Mouse (Mus musculus) adrenal gland, postnatal 25 days (tissue): Measurements from ENCODE around the gene Arid1b. TPM values are rescaled to one million over a fixed set of nuclear protein-coding genes. Genes with fewer than 3 reads are reported as not detected.

Experiments used
- DNase-seq: peaks from one replicate; pipeline ENCODE4 v3.0.0; 2021; ENCODE audit warnings: mixed read lengths
- total RNA-seq: library from RNA; stranded (reverse); gene quantifications from 2 replicates; pipeline ENCODE4 v1.2.3, GENCODE M21; 2021

Gene Arid1b
- total RNA-seq, 1 experiment from 2014 or later, result 85.8 TPM

DNA sequence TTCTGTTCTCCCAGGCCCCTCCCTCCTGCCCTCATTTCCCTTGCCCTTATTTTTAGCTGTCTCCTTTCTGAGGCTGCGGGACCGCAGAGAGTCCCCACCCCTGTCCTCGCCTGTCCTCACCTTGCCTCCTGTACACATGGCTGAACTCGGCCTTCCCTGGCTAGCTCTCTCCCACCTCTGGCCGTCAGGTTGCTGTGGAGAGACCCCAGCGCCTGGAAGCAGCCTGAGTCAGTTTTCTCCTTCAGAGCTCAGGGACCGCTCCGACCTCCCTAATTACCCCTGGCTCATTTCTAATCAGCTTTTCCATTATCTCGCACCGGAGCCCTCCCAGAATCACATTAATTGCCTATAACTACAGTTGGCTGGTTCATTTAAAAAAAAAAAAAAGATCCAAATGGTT, 396.6 kb downstream of the Arid1b start:
- no peak for DNase-seq

DNA sequence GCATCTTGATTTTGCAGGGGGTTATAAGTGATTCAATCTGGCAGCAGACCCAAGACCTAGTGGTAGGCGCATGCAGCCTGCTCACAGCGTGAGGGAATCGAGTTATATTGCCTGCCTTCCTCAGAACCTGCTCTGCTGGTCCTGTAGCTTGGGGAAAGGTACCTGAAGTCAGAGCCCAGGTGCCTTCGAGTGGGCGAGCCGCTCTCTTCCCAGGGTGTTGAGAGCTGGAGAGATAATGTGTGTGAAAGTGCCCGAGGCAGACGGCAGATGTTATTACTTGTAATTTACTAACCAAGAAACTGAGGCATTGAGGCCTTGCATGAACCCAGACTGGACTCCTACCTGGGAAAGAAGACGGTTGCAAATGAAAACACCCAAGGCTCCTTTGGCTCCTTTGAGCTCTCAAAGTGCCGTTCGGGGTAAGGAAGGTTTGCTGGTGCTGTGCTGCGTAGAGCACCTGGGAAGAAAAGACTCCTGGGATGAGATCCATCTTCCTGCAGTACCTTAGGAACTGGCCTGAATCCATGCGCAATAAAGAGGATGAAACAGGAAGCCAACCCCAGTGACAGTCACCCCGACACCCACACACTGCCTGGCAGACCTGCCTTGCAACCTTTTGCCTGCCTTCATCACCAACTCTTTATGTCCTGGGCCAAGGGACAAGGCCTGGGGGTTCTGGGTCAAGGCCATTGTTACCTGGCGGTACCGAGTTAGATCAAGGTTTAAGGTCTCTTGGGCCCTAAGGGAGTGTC, 401.5 kb downstream of the Arid1b start:
- DNase-seq, result no peak

DNA sequence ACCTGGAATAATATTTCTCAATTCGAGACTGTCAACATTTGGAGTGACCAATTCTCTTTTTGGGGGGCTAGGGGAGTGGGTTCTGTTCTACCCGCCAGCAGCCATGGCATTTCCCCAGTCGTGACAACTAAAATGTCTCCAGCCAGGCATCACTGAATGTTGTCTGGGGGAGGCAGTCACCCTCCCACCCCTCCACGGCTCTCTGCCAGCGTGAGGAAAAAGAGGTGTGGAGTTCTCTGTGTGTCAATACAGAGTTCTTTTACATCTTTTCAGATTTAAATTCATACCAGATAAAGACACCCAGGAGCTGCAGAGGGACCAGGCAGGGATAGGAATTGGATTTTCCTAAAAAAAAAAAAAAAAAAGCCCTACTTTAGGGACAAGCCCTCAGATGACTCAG, 402.1 kb downstream of the Arid1b start:
- DNase-seq, result no peak
